Mouse (Mus musculus): Measurements from ENCODE around the gene Bahcc1. TPM values are rescaled to one million over a fixed set of nuclear protein-coding genes. Genes with fewer than 3 reads are reported as not detected.
A peak's percentile ranks its signal among the peaks of the same experiment; 100 is the strongest.

The Bahcc1 gene
- polyA plus RNA-seq, 1 experiment from 2014 or later = 5.8 TPM

DNA sequence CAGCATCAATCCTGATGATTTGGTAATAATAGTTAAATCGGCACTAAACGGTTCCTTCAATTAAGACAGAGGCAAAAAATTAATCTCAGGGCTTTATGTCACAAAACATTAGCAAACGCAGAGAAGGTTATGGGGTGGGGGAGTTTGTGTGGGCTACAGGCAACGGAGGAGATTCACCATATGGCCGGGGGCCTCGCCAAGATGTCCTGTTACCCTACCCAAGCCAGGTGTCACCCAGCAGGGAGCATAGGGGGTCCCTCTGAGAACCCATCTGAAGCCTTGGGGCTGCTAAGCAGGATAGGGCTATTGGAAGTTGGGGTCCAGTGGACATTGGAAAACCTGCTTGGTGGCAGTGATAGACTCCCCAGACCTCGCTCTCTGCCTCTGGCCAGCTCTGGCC is 48.0 kb downstream of the Bahcc1 start:
- Histone ChIP-seq H3K27ac (peak overlapping the region; percentile 32; the same call in 1 of the 2 replicates), H3K4me3 (replicated peaks) (no peak overlapping the region), H3K4me2 (replicated peaks) (no peak overlapping the region), H3K9ac (no peak overlapping the region), H3K36me3 (peaks cover 48% of the 10 kb centered on the region), H3K27me3 (replicated peaks) (no peaks in the 10 kb centered on the region), H3K9me3 (no peaks in the 10 kb centered on the region), H3K4me1 (replicated peaks) (0 out of 2 replicates have a peak, but pooled peaks cover 8% of the 10 kb centered on the region)
- WGBS = 85% methylated on average over 7 of the region's 7 CpGs
- no peak for ATAC-seq

DNA sequence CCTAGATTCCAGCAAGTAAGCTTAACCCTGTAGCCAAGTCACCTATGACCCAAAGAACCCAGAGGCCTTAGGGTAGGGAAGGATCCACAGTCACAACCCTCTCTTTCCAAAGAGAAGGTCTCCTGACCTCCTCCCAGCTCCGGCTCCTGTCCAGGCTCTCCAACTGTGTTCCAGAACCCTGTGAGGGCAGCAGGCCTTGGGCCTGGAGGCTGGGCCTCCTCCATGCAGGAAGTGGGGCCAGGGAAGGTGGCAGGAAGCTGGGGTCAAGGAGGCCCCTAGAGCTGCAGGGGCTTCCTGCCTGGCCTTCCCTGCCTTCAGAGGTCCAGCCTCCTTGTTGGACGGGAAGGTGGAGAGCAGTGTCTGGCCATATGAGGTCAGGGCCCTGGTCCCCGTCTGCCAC is 48.5 kb downstream of the Bahcc1 start:
- Histone ChIP-seq H3K4me2 (replicated peaks) (no peak overlapping the region), H3K9ac (peak overlapping the region; percentile 10; the same call in 1 of the 2 replicates), H3K27ac (peak overlapping the region; percentile 32; the same call in 1 of the 2 replicates), H3K4me3 (replicated peaks) (no peak overlapping the region), H3K4me1 (replicated peaks) (0 out of 2 replicates have a peak, but pooled peaks cover 8% of the 10 kb centered on the region), H3K27me3 (replicated peaks) (no peaks in the 10 kb centered on the region), H3K36me3 (peaks cover 48% of the 10 kb centered on the region), H3K9me3 (no peaks in the 10 kb centered on the region)
- ATAC-seq = no peak
- WGBS = 78% methylated on average over 3 of the region's 3 CpGs

DNA sequence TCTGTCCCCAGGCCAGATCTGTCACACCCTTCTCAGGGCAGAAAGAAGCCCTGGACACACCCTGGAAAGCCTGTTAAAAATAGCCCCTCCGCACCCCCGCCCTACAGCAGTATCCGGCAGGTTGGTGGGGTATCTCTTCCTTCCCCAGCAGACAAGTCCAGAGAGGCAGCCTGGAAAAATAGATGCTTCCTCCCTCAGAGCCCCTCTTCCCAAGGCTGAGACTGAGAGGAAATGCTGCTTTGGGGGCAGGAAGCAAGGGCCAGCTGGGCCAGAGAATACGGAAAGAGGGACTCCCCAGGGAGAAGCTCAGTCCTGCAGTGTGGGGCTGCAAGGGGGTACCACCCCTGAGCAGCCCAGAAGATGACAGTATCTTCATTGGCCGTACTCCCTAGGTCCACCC is 50.8 kb downstream of the Bahcc1 start:
- Histone ChIP-seq H3K27me3 (replicated peaks) (no peaks in the 10 kb centered on the region), H3K36me3 (peaks cover 55% of the 10 kb centered on the region), H3K4me2 (replicated peaks) (no peak overlapping the region), H3K4me1 (replicated peaks) (0 out of 2 replicates have a peak, but pooled peaks cover 11% of the 10 kb centered on the region), H3K27ac (no peak overlapping the region), H3K9me3 (no peaks in the 10 kb centered on the region), H3K4me3 (replicated peaks) (no peak overlapping the region), H3K9ac (no peak overlapping the region; the same call in 1 of the 2 replicates)
- WGBS = 83% methylated on average over 5 of the region's 5 CpGs
- ATAC-seq = no peak

DNA sequence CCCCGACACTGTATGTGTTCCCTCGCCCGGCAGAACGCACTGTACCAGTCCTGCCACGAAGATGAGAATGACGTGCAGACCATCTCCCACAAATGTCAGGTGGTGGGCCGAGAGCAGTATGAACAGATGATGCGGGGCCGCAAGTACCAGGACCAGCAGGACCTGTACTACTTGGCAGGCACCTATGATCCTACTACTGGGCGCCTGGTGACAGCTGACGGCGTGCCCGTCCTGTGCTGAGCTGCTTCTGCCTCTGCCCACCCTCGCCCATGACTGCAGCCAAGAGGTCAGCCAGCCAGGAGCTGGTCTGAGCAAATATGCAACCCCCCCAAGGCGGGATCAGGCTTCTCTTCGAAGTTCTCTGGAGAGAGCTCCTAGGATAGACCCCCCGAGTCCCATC is 56.9 kb downstream of the Bahcc1 start:
- Histone ChIP-seq H3K4me3 (replicated peaks) (no peak overlapping the region), H3K4me1 (replicated peaks) (peaks cover 2% of the 10 kb centered on the region; the same call in 1 of the 2 replicates), H3K9ac (no peak overlapping the region), H3K27ac (no peak overlapping the region), H3K4me2 (replicated peaks) (no peak overlapping the region), H3K27me3 (replicated peaks) (no peaks in the 10 kb centered on the region), H3K36me3 (peaks cover 45% of the 10 kb centered on the region), H3K9me3 (no peaks in the 10 kb centered on the region)
- WGBS = 92% methylated on average over 17 of the region's 17 CpGs
- no peak for ATAC-seq

DNA sequence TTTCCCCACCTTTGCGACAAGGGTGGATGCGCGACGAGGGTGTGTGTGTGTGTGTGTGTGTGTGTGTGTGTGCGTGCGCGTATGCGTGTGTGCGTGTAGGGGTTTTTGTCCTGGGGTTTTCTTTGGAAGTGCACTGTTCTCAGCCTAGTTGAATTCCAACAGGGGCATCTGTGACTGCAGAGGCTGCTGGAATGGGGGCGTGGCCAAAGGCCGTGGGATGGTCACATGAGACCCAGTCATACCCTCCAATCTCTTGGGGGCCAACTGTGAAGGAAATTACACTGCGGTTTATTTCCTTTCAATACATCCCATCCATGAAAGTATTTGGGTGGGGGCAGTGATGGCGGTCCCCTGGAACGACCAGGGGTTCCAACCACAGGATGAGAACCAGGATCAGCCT is 57.5 kb downstream of the Bahcc1 start:
- Histone ChIP-seq H3K27ac (no peak overlapping the region), H3K4me3 (replicated peaks) (no peak overlapping the region), H3K27me3 (replicated peaks) (no peaks in the 10 kb centered on the region), H3K36me3 (peaks cover 38% of the 10 kb centered on the region), H3K9ac (no peak overlapping the region), H3K4me1 (replicated peaks) (peaks cover 3% of the 10 kb centered on the region; the same call in 1 of the 2 replicates), H3K4me2 (replicated peaks) (no peak overlapping the region), H3K9me3 (no peaks in the 10 kb centered on the region)
- ATAC-seq = no peak
- WGBS = 89% methylated on average over 14 of the region's 14 CpGs

DNA sequence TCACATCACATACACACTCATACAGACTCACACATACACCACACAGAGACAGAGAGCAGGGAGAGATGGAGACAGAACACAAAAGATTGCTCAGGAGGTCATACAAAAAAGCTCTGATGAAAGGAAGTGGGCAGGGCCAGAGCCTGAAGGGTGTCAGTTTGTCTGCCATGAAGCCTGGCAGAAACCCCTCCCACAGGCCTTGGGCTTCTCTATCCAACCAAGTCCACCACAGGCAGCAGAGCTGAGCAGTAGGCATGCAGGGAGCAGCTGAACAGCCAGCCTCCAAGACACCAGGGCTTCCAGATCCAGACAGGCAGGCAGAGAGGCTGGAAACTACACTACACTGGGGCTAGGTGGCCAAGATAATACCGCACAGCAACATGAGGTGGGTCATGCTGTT is 61.0 kb downstream of the Bahcc1 start:
- Histone ChIP-seq H3K36me3 (peaks cover 15% of the 10 kb centered on the region; the same call in 1 of the 2 replicates), H3K27me3 (replicated peaks) (no peaks in the 10 kb centered on the region), H3K4me2 (replicated peaks) (no peak overlapping the region), H3K27ac (no peak overlapping the region), H3K4me1 (replicated peaks) (peaks cover 6% of the 10 kb centered on the region), H3K9me3 (no peaks in the 10 kb centered on the region), H3K4me3 (replicated peaks) (no peak overlapping the region), H3K9ac (no peak overlapping the region)
- ATAC-seq = peak; percentile 18; the same call in 1 of the 2 replicates
- 77% methylated on average over 1 of the region's 1 CpGs for WGBS

DNA sequence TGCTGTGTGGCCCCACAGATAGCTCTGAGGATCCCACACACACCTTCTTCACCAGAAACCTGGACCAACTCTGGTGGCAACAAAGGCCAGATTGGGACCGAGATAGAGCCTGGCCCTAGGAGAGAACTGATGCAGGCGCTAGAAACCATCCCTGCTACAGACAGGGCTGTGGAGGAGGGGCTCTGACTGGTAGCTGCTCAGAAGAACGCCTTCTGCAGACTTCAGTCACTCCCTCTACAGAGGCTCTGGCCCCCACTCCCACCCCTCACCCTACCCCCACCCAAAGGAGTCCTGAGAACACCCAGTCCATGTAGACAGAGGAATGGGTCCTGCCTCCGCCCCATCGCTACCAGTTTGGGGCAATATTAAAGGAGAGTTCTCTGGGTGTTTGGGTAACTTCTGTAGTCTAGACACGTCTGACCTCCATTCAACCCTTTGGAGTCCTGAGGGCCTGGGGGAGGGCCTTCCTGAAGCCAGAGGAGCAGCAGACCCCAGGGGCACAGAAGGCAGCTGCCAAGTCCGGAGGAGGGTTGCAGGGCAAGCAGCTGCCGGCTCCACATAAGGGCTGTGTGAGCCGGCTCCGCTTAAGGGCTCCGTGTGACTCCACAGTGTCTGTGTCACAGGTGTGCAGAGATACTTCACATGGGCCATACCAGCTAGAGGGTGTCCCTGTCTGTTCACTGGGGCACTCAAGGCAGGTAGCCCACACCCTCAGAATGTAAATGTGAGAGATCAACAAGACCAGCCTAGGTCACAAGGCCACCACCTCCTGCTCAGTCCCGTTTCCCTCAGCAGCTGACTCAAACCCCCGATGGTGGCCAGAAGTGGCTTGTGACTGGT is 63.8 kb downstream of the Bahcc1 start:
- H3K9me3 ChIP-seq = no peaks in the 10 kb centered on the region
- no peak overlapping the region for H3K27ac ChIP-seq
- H3K4me3 ChIP-seq (replicated peaks) = no peak overlapping the region
- 0 out of 2 replicates have a peak, but pooled peaks cover 4% of the 10 kb centered on the region for H3K36me3 ChIP-seq
- no peaks in the 10 kb centered on the region for H3K27me3 ChIP-seq (replicated peaks)
- no peak; the same call in 1 of the 2 replicates for ATAC-seq
- no peak overlapping the region for H3K9ac ChIP-seq
- WGBS = 39% methylated on average over 13 of the region's 13 CpGs
- peaks cover 6% of the 10 kb centered on the region for H3K4me1 ChIP-seq (replicated peaks)
- no peak overlapping the region for H3K4me2 ChIP-seq (replicated peaks)

DNA sequence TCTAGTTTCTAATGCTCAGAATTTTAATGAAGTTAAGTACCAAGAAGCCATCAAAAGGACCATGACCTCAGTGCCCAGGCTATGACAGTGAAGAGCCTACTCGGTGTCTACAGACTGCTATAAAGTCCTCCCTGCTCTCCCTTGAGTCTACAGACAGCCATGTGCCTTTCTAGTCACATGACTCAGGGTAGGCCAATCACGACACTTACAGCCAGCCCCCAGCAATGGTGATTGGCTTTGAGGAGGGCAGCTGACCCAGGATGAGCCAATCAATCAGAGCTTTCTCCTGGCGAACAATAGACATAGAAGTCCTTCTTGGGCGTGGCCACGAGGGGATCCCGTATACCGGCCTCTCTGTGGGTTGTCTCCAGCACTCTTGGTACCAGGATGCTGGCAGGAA is 65.0 kb downstream of the Bahcc1 start:
- no peak for ATAC-seq
- no peak overlapping the region for H3K9ac ChIP-seq
- H3K4me2 ChIP-seq (replicated peaks) = no peak overlapping the region
- no peaks in the 10 kb centered on the region for H3K9me3 ChIP-seq
- no peak overlapping the region for H3K4me3 ChIP-seq (replicated peaks)
- H3K27me3 ChIP-seq (replicated peaks) = no peaks in the 10 kb centered on the region
- H3K36me3 ChIP-seq = 0 out of 2 replicates have a peak, but pooled peaks cover under 1% of the 10 kb centered on the region
- WGBS = 76% methylated on average over 7 of the region's 7 CpGs
- peaks cover 6% of the 10 kb centered on the region for H3K4me1 ChIP-seq (replicated peaks)
- no peak overlapping the region for H3K27ac ChIP-seq

DNA sequence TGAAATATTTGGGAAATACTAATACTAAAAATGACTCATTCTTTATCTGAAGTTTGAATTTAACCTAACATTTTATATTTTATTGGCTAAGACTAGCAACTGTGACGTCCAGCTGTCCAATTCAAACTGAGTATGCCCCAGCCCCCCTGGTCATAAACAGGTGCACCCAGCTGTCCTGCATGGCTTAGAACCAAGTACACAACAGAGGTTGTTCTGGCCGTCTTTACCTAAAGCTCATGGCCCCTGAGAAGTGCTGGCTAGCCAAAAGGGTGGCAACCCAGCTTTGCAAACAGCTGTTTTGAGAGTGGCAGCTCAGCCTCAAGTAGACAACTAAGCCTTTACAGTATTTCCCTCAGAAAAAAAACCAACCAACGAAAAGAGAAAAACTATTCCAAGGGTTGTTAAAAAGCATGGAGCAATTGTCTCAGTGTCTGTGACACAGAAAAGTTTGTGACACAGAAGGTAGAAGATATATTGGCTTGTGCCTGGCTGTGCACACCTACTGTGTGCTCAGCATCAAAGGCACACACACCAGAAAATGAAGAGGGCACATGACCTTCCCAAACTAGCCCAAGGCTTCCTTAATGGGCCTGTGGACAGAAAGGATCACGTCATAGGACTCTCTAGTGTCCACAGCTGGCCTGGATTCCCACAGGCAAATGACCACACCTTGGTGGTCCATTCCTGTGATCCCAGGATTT is 65.8 kb downstream of the Bahcc1 start:
- WGBS = 72% methylated on average over 4 of the region's 4 CpGs
- no peaks in the 10 kb centered on the region for H3K36me3 ChIP-seq
- peaks cover 8% of the 10 kb centered on the region for H3K4me1 ChIP-seq (replicated peaks)
- H3K9me3 ChIP-seq = no peaks in the 10 kb centered on the region
- no peak overlapping the region for H3K4me2 ChIP-seq (replicated peaks)
- no peak overlapping the region for H3K9ac ChIP-seq
- no peak overlapping the region for H3K4me3 ChIP-seq (replicated peaks)
- no peak for ATAC-seq
- H3K27ac ChIP-seq = no peak overlapping the region
- H3K27me3 ChIP-seq (replicated peaks) = no peaks in the 10 kb centered on the region

DNA sequence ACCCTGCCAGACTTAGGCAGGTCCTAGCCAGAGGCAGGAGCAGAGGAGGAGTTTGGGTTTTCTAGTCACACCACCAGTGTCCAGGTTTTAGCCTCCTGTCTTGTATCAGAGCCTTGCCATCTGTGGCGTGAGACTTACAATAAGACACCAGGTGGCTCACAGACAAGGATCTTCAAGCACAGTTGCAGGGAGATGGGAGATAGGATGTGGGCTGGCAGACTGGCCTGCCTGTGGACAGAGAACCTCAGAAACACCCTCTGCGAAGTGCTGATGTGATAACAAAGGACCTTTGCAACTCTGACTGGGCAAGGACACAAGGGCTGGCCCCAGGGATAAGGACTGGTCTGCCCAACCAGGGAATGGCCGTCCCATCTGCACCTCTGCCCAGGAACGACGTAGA is 66.7 kb downstream of the Bahcc1 start:
- Histone ChIP-seq H3K9ac (no peak overlapping the region), H3K36me3 (no peaks in the 10 kb centered on the region), H3K27ac (no peak overlapping the region), H3K4me3 (replicated peaks) (no peak overlapping the region), H3K9me3 (no peaks in the 10 kb centered on the region), H3K4me2 (replicated peaks) (no peak overlapping the region), H3K27me3 (replicated peaks) (no peaks in the 10 kb centered on the region), H3K4me1 (replicated peaks) (peaks cover 17% of the 10 kb centered on the region)
- 44% methylated on average over 5 of the region's 5 CpGs for WGBS
- ATAC-seq = no peak

DNA sequence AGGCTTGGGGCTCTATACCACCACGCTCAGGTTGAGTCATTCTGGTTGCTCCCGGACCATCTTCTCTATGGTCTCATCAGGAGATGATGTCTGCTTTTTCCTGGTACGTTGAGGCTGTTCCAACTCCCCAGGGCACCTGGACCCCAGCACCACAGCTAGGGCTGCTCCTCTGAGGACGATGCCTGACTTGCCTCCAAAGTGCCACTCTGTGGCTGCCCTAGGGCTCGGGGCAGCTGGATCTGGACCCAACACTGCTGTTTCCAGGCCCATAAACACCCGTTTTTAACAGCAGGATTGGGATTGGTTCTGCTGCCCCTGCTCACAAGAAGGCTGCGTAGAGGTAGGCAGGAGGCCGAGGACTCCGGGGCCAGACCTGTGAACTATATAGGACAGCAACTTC is 70.4 kb downstream of the Bahcc1 start:
- Histone ChIP-seq H3K4me3 (replicated peaks) (no peak overlapping the region), H3K27me3 (replicated peaks) (no peaks in the 10 kb centered on the region), H3K9ac (no peak overlapping the region), H3K4me2 (replicated peaks) (no peak overlapping the region), H3K4me1 (replicated peaks) (peaks cover 34% of the 10 kb centered on the region), H3K27ac (no peak overlapping the region), H3K9me3 (no peaks in the 10 kb centered on the region), H3K36me3 (no peaks in the 10 kb centered on the region)
- ATAC-seq = no peak
- WGBS = 85% methylated on average over 9 of the region's 9 CpGs

DNA sequence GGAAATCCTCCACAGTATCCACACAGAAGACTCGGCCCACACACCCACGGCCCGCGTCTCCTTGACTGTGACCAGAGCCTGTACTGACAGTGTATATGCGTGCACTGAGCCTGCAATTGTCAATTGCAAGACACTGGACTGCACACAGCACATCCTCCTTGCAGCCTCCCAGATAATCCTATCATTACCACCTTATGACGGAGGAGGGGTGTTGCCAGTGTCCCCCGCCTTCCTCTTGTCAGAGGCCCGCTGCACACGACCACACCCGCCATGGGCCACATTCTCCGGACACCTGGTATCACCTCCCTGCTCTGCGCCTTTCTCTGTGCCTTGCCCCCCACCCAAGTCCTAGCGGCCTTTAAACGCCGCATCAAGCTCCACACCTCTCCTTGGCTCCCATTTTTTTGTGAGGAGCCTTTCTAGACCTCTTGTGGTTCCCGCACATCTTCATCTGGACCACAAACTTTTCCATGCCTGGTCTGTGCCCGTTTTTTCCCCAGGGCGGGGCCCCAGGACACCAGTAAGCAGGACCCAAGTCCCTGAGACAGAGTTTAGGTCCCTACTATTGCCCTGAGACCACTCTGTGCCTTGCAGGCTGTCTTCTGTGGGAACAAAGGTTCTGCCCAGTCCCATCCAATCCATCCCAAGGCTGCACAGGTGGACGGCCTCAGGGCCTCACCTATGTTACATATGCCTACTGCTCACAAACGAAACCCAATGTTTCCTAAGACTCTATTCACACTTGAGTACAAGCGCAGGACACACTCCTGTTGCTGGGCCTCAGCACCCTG is 71.0 kb downstream of the Bahcc1 start:
- Histone ChIP-seq H3K4me3 (replicated peaks) (no peak overlapping the region), H3K4me1 (replicated peaks) (peaks cover 36% of the 10 kb centered on the region), H3K4me2 (replicated peaks) (no peak overlapping the region), H3K27me3 (replicated peaks) (no peaks in the 10 kb centered on the region), H3K27ac (no peak overlapping the region), H3K9ac (no peak overlapping the region), H3K9me3 (no peaks in the 10 kb centered on the region), H3K36me3 (no peaks in the 10 kb centered on the region)
- WGBS = 83% methylated on average over 21 of the region's 21 CpGs
- ATAC-seq = no peak

Data from intestine, embryonic 15.5 days (tissue).